Mouse (Mus musculus) heart, adult 18-20 months (tissue): ENCODE measurements around the gene Gm572. TPM values are rescaled to one million over a fixed set of nuclear protein-coding genes. Genes with fewer than 3 reads are reported as not detected.

Source experiments
- DNase-seq, 2 experiments: peaks; one replicate each; pipeline ENCODE4 v3.0.0; 2021 to 2022; ENCODE audit warnings: mixed read lengths in 1 of 2
- total RNA-seq, 2 experiments: library from RNA; stranded (reverse); gene quantifications; 2 replicates each; pipeline ENCODE4 v1.2.3; 2021

Gm572 gene
- total RNA-seq, 2 experiments from 2014 or later: 5.8 to 6.1 TPM

GRCm38 (mm10) chr4:148667006-148667755, 24.1 kb downstream of the Gm572 start:
- DNase-seq: peak; percentile 61 to 62

GRCm38 (mm10) chr4:148671230-148671947, 28.3 kb downstream of the Gm572 start:
- no peak for DNase-seq

GRCm38 (mm10) chr4:148675043-148675442, 31.9 kb downstream of the Gm572 start:
- no peak for DNase-seq

- peak; percentile 58 to 80 for DNase-seq
Observed at GRCm38 (mm10) chr4:148676188-148676960, 33.3 kb downstream of the Gm572 start.

- no peak for DNase-seq
Observed at GRCm38 (mm10) chr4:148676961-148677637, 34.0 kb downstream of the Gm572 start.

- no peak for DNase-seq
Observed at GRCm38 (mm10) chr4:148678105-148678504, 35.0 kb downstream of the Gm572 start.

- DNase-seq: no peak
Observed at GRCm38 (mm10) chr4:148680505-148681067, 37.5 kb downstream of the Gm572 start.

GRCm38 (mm10) chr4:148681429-148681828, 38.3 kb downstream of the Gm572 start:
- DNase-seq: peak; percentile 29 to 82

GRCm38 (mm10) chr4:148682961-148683360, 39.8 kb downstream of the Gm572 start:
- DNase-seq: no peak

- DNase-seq: no peak
Observed at GRCm38 (mm10) chr4:148683539-148683938, 40.4 kb downstream of the Gm572 start.

GRCm38 (mm10) chr4:148686491-148686941, 43.4 kb downstream of the Gm572 start:
- no peak for DNase-seq

- DNase-seq: no peak
Observed at GRCm38 (mm10) chr4:148688091-148688490, 45.0 kb downstream of the Gm572 start.

- no peak for DNase-seq
Observed at GRCm38 (mm10) chr4:148691185-148691584, 48.1 kb downstream of the Gm572 start.

- no peak for DNase-seq
Observed at GRCm38 (mm10) chr4:148693417-148693959, 50.4 kb downstream of the Gm572 start.

GRCm38 (mm10) chr4:148704756-148705155, 61.6 kb downstream of the Gm572 start:
- DNase-seq: peak; percentile 19 to 58

- DNase-seq: no peak
Observed at GRCm38 (mm10) chr4:148708836-148709235, 65.7 kb downstream of the Gm572 start.

- DNase-seq: no peak
Observed at GRCm38 (mm10) chr4:148710446-148710845, 67.3 kb downstream of the Gm572 start.

- no peak for DNase-seq
Observed at GRCm38 (mm10) chr4:148711323-148711722, 68.2 kb downstream of the Gm572 start.

GRCm38 (mm10) chr4:148712632-148713031, 69.5 kb downstream of the Gm572 start:
- DNase-seq: no peak

GRCm38 (mm10) chr4:148714064-148714463, 70.9 kb downstream of the Gm572 start:
- DNase-seq: no peak

GRCm38 (mm10) chr4:148714739-148715138, 71.6 kb downstream of the Gm572 start:
- no peak for DNase-seq
